Mouse (Mus musculus) kidney, adult 2 months (tissue): ENCODE data around the gene Txnrd3. TPM values are rescaled to one million over a fixed set of nuclear protein-coding genes. Genes with fewer than 3 reads are reported as not detected.

Experiments used
- DNase-seq: peaks from one replicate; pipeline ENCODE4 v3.0.0; 2021
- H3K27ac ChIP-seq: fragments of 200-500 bp; 2 replicates; pipeline ENCODE4 v1.5.1; 2012; ENCODE audit warnings: low read depth, low read length, control low read depth, inconsistent platforms; ENCODE audit not compliant: insufficient read depth
- H3K27me3 ChIP-seq: fragments of 200-500 bp; replicated peaks from 2 replicates; pipeline ENCODE4 v1.6.1; 2012; ENCODE audit warnings: mild to moderate bottlenecking, moderate library complexity, low read length, inconsistent platforms; ENCODE audit not compliant: control insufficient read depth, insufficient read depth
- H3K36me3 ChIP-seq: fragments of 200-500 bp; 2 replicates; pipeline ENCODE4 v1.6.1; 2012; ENCODE audit warnings: mild to moderate bottlenecking, moderate library complexity, low read length, inconsistent platforms; ENCODE audit not compliant: control insufficient read depth, insufficient read depth
- H3K4me1 ChIP-seq: fragments of 200-500 bp; 2 replicates; pipeline ENCODE4 v1.6.1; 2011; ENCODE audit warnings: low read length; ENCODE audit not compliant: control insufficient read depth, insufficient read depth
- H3K4me3 ChIP-seq: fragments of 200-500 bp; 2 replicates; pipeline ENCODE4 v1.5.1; 2011; ENCODE audit warnings: mild to moderate bottlenecking, low read depth, low read length, control low read depth; ENCODE audit not compliant: insufficient read depth
- CTCF ChIP-seq: fragments of 200-500 bp; conservative IDR thresholded peaks from 2 replicates; pipeline ENCODE4 v1.5.1; 2011; ENCODE audit warnings: low read depth, mild to moderate bottlenecking, control low read depth, low read length, moderate library complexity, mixed read lengths; ENCODE audit not compliant: insufficient read depth, insufficient read length
- POLR2A ChIP-seq: fragments of 200-500 bp; IDR thresholded peaks from one replicate; pipeline ENCODE4 v1.6.1; 2011; ENCODE audit warnings: low read depth, low read length, control low read depth
- WGBS: fragments of 180-500 bp; shearing (Covaris S2); methylation state at CpG from one replicate; pipeline ENCODE4 v1.1.7; 2018; 5-methylcytosine and 5-hydroxymethylcytosine counted together
- polyA plus RNA-seq: library from polyadenylated mRNA; depleted of rRNA; stranded (reverse); fragments of >200 nt; gene quantifications from 2 replicates; pipeline ENCODE4 v1.2.3, GENCODE M21; 2012

Gene Txnrd3
- polyA plus RNA-seq, 1 experiment, result 16.9 TPM

GRCm38 (mm10) chr6:89665667-89666066, 21.9 kb downstream of the Txnrd3 start:
- H3K36me3 ChIP-seq, result no peaks in the 10 kb centered on the region
- H3K27me3 ChIP-seq, result no peaks in the 10 kb centered on the region
- H3K4me3 ChIP-seq, result no peak overlapping the region
- WGBS, result 39% methylated on average over 7 of the region's 7 CpGs
- H3K27ac ChIP-seq, result no peak overlapping the region
- H3K4me1 ChIP-seq, result no peaks in the 10 kb centered on the region
- TF ChIP-seq CTCF, result no peak
- no peak for TF ChIP-seq POLR2A
- DNase-seq, result no peak

GRCm38 (mm10) chr6:89666976-89667375, 23.2 kb downstream of the Txnrd3 start:
- H3K4me3 ChIP-seq, result no peak overlapping the region
- WGBS, result 94% methylated on average over 3 of the region's 3 CpGs
- H3K27me3 ChIP-seq, result no peaks in the 10 kb centered on the region
- no peaks in the 10 kb centered on the region for H3K36me3 ChIP-seq
- TF ChIP-seq CTCF, result no peak
- TF ChIP-seq POLR2A, result no peak
- H3K4me1 ChIP-seq, result no peaks in the 10 kb centered on the region
- no peak overlapping the region for H3K27ac ChIP-seq
- DNase-seq, result no peak

- DNase-seq, result no peak
- Histone ChIP-seq H3K27me3 (no peaks in the 10 kb centered on the region), H3K4me1 (no peaks in the 10 kb centered on the region), H3K27ac (no peak overlapping the region), H3K36me3 (peaks cover 2% of the 10 kb centered on the region; the same call in 1 of the 2 replicates), H3K4me3 (no peak overlapping the region)
- 85% methylated on average over 6 of the region's 6 CpGs for WGBS
- TF ChIP-seq CTCF (no peak), POLR2A (no peak)
These were observed 25.8 kb downstream of the Txnrd3 start for GRCm38 (mm10) chr6:89669556-89669955.

GRCm38 (mm10) chr6:89671431-89671830, 27.6 kb downstream of the Txnrd3 start:
- H3K27me3 ChIP-seq, result no peaks in the 10 kb centered on the region
- no peak overlapping the region for H3K4me3 ChIP-seq
- no peak for DNase-seq
- 85% methylated on average over 6 of the region's 6 CpGs for WGBS
- H3K27ac ChIP-seq, result no peak overlapping the region
- H3K36me3 ChIP-seq, result peaks cover 2% of the 10 kb centered on the region; the same call in 1 of the 2 replicates
- H3K4me1 ChIP-seq, result no peaks in the 10 kb centered on the region
- no peak for TF ChIP-seq CTCF
- no peak for TF ChIP-seq POLR2A

GRCm38 (mm10) chr6:89672641-89673040, 28.9 kb downstream of the Txnrd3 start:
- H3K27ac ChIP-seq, result no peak overlapping the region
- 88% methylated on average over 7 of the region's 7 CpGs for WGBS
- H3K4me1 ChIP-seq, result no peaks in the 10 kb centered on the region
- peaks cover 2% of the 10 kb centered on the region; the same call in 1 of the 2 replicates for H3K36me3 ChIP-seq
- TF ChIP-seq POLR2A, result no peak
- no peak for TF ChIP-seq CTCF
- H3K4me3 ChIP-seq, result no peak overlapping the region
- DNase-seq, result no peak
- H3K27me3 ChIP-seq, result no peaks in the 10 kb centered on the region

- no peaks in the 10 kb centered on the region for H3K4me1 ChIP-seq
- no peaks in the 10 kb centered on the region for H3K27me3 ChIP-seq
- H3K4me3 ChIP-seq, result no peak overlapping the region
- peaks cover 2% of the 10 kb centered on the region; the same call in 1 of the 2 replicates for H3K36me3 ChIP-seq
- no peak for TF ChIP-seq POLR2A
- TF ChIP-seq CTCF, result no peak
- H3K27ac ChIP-seq, result no peak overlapping the region
- DNase-seq, result no peak
- WGBS, result 79% methylated on average over 11 of the region's 11 CpGs
These were observed 29.5 kb downstream of the Txnrd3 start for GRCm38 (mm10) chr6:89673135-89673780.

- TF ChIP-seq POLR2A (no peak), CTCF (no peak)
- no peaks in the 10 kb centered on the region for H3K4me1 ChIP-seq
- no peak for DNase-seq
- H3K27me3 ChIP-seq, result no peaks in the 10 kb centered on the region
- no peaks in the 10 kb centered on the region for H3K36me3 ChIP-seq
- H3K27ac ChIP-seq, result no peak overlapping the region
- WGBS, result 74% methylated on average over 4 of the region's 4 CpGs
- H3K4me3 ChIP-seq, result no peak overlapping the region
These were observed 34.7 kb downstream of the Txnrd3 start for GRCm38 (mm10) chr6:89678522-89678921.
